Mouse (Mus musculus) embryonic facial prominence, embryonic 14.5 days (tissue): ENCODE results near the gene Lrrc74a. TPM values are rescaled to one million over a fixed set of nuclear protein-coding genes. Genes with fewer than 3 reads are reported as not detected.

Source experiments
- ATAC-seq: fragments of 200-750 bp; cut with Nextera tagmentation; 2 replicates; pipeline ENCODE4 v1.8.0; 2017; ENCODE audit warnings: low read depth, moderate number of reproducible peaks, moderate TSS enrichment
- DNase-seq: peaks from one replicate; pipeline ENCODE4 v3.0.0-alpha.2; 2015; ENCODE audit warnings: low spot score
- H3K27ac ChIP-seq: fragments of 300-500 bp; sonication (generic); replicated peaks from 2 replicates; pipeline ENCODE4 v1.5.1; 2014; ENCODE audit warnings: low read depth, mild to moderate bottlenecking, low read length, moderate library complexity
- H3K27me3 ChIP-seq: fragments of 300-500 bp; sonication (generic); replicated peaks from 2 replicates; pipeline ENCODE4 v1.6.1; 2014; ENCODE audit warnings: low read length; ENCODE audit not compliant: control insufficient read depth, insufficient read depth
- H3K36me3 ChIP-seq: fragments of 300-500 bp; sonication (generic); 2 replicates; pipeline ENCODE4 v1.6.1; 2014; ENCODE audit warnings: low read length, mixed read lengths; ENCODE audit not compliant: control insufficient read depth, insufficient read depth
- H3K4me1 ChIP-seq: fragments of 300-500 bp; sonication (generic); 2 replicates; pipeline ENCODE4 v1.6.1; 2014; ENCODE audit warnings: antibody characterized with exemption, low read length; ENCODE audit not compliant: control insufficient read depth, insufficient read depth
- H3K4me2 ChIP-seq: fragments of 300-500 bp; sonication (generic); 2 replicates; pipeline ENCODE4 v1.6.1; 2014; ENCODE audit warnings: low read depth, mild to moderate bottlenecking, low read length, moderate library complexity, mixed read lengths
- H3K4me3 ChIP-seq: fragments of 300-500 bp; sonication (generic); 2 replicates; pipeline ENCODE4 v1.5.1; 2014; ENCODE audit warnings: low read depth, mild to moderate bottlenecking, low read length
- H3K9ac ChIP-seq: fragments of 300-500 bp; sonication (generic); 2 replicates; pipeline ENCODE4 v1.6.1; 2014; ENCODE audit warnings: low read depth, mild to moderate bottlenecking, low read length, moderate library complexity, mixed read lengths
- H3K9me3 ChIP-seq: fragments of 300-500 bp; sonication (generic); 2 replicates; pipeline ENCODE4 v1.6.1; 2016; ENCODE audit warnings: low read length; ENCODE audit not compliant: control insufficient read depth
- WGBS: fragments of 180-500 bp; shearing (Covaris S2); extraction: QIAGEN DNeasy Blood & Tissue Kit; methylation state at CpG from one replicate; pipeline ENCODE4 v1.1.7; 2014; 5-methylcytosine and 5-hydroxymethylcytosine counted together
- polyA plus RNA-seq: library from polyadenylated mRNA; unstranded; fragments of >200 nt; fragmentation: Nextera tagmentation; extraction: Ambion mirVana; gene quantifications from 2 replicates; pipeline ENCODE4 v1.2.1, GENCODE M21; 2014

Lrrc74a gene
- polyA plus RNA-seq, 1 experiment from 2014 or later = not detected

GRCm38 (mm10) chr12:86770261-86770670, 36.1 kb downstream of the Lrrc74a start:
- Histone ChIP-seq H3K4me2 (no peak overlapping the region), H3K27me3 (no peaks in the 10 kb centered on the region), H3K9ac (peak overlapping the region; percentile 0; the same call in 1 of the 2 replicates), H3K9me3 (no peaks in the 10 kb centered on the region), H3K4me3 (no peak overlapping the region), H3K27ac (peak overlapping the region; percentile 79), H3K4me1 (peaks cover 24% of the 10 kb centered on the region), H3K36me3 (no peaks in the 10 kb centered on the region)
- DNase-seq (peak; percentile 83), ATAC-seq (peak; percentile 39)
- WGBS = 19% methylated on average over 4 of the region's 4 CpGs

- Histone ChIP-seq H3K27ac (peak overlapping the region; percentile 52), H3K4me3 (no peak overlapping the region), H3K4me1 (peaks cover 29% of the 10 kb centered on the region), H3K9ac (no peak overlapping the region), H3K9me3 (no peaks in the 10 kb centered on the region), H3K4me2 (no peak overlapping the region), H3K36me3 (no peaks in the 10 kb centered on the region), H3K27me3 (no peaks in the 10 kb centered on the region)
- 22% methylated on average over 3 of the region's 3 CpGs for WGBS
- no peak for ATAC-seq
- DNase-seq = no peak
Observed at GRCm38 (mm10) chr12:86770927-86771326, 36.8 kb downstream of the Lrrc74a start.

- Histone ChIP-seq H3K4me3 (no peak overlapping the region), H3K4me1 (peaks cover 31% of the 10 kb centered on the region), H3K27me3 (no peaks in the 10 kb centered on the region), H3K9me3 (no peaks in the 10 kb centered on the region), H3K4me2 (no peak overlapping the region), H3K27ac (no peak overlapping the region), H3K36me3 (no peaks in the 10 kb centered on the region), H3K9ac (no peak overlapping the region)
- peak; percentile 98 for DNase-seq
- 9% methylated on average over 12 of the region's 12 CpGs for WGBS
- ATAC-seq = peak; percentile 89
Observed at GRCm38 (mm10) chr12:86771823-86772427, 37.8 kb downstream of the Lrrc74a start.

- H3K4me2 ChIP-seq = no peak overlapping the region
- H3K27ac ChIP-seq = no peak overlapping the region
- no peak overlapping the region for H3K4me3 ChIP-seq
- H3K36me3 ChIP-seq = no peaks in the 10 kb centered on the region
- ATAC-seq = no peak
- no peak overlapping the region for H3K9ac ChIP-seq
- DNase-seq = no peak
- H3K9me3 ChIP-seq = no peaks in the 10 kb centered on the region
- H3K27me3 ChIP-seq = no peaks in the 10 kb centered on the region
- 10% methylated on average over 3 of the region's 3 CpGs for WGBS
- peaks cover 31% of the 10 kb centered on the region for H3K4me1 ChIP-seq
Observed at GRCm38 (mm10) chr12:86772551-86772950, 38.4 kb downstream of the Lrrc74a start.

- whole genome bisulfite sequencing = 52% methylated on average over 7 of the region's 7 CpGs
- peak overlapping the region; percentile 8; the same call in 1 of the 2 replicates for H3K9ac ChIP-seq
- no peaks in the 10 kb centered on the region for H3K36me3 ChIP-seq
- peak overlapping the region; percentile 75 for H3K27ac ChIP-seq
- no peak overlapping the region for H3K4me2 ChIP-seq
- H3K9me3 ChIP-seq = no peaks in the 10 kb centered on the region
- no peak overlapping the region for H3K4me3 ChIP-seq
- no peaks in the 10 kb centered on the region for H3K27me3 ChIP-seq
- DNase-seq (peak; percentile 83), ATAC-seq (peak; percentile 47)
- H3K4me1 ChIP-seq = peaks cover 17% of the 10 kb centered on the region
Observed at GRCm38 (mm10) chr12:86775561-86776280, 41.6 kb downstream of the Lrrc74a start.

GRCm38 (mm10) chr12:86776341-86776860, 42.2 kb downstream of the Lrrc74a start:
- H3K9ac ChIP-seq = no peak overlapping the region
- 80% methylated on average over 7 of the region's 7 CpGs for WGBS
- H3K36me3 ChIP-seq = no peaks in the 10 kb centered on the region
- H3K4me3 ChIP-seq = no peak overlapping the region
- H3K9me3 ChIP-seq = no peaks in the 10 kb centered on the region
- no peak for DNase-seq
- no peak overlapping the region for H3K4me2 ChIP-seq
- peak overlapping the region; percentile 75 for H3K27ac ChIP-seq
- no peak for ATAC-seq
- H3K27me3 ChIP-seq = no peaks in the 10 kb centered on the region
- H3K4me1 ChIP-seq = peaks cover 13% of the 10 kb centered on the region; the same call in 1 of the 2 replicates

GRCm38 (mm10) chr12:86778531-86778930, 44.4 kb downstream of the Lrrc74a start:
- H3K4me1 ChIP-seq = peaks cover 14% of the 10 kb centered on the region; the same call in 1 of the 2 replicates

GRCm38 (mm10) chr12:86779206-86779989, 45.2 kb downstream of the Lrrc74a start:
- Histone ChIP-seq H3K9ac (no peak overlapping the region), H3K27me3 (no peaks in the 10 kb centered on the region), H3K4me1 (peaks cover 14% of the 10 kb centered on the region; the same call in 1 of the 2 replicates), H3K4me2 (no peak overlapping the region), H3K36me3 (no peaks in the 10 kb centered on the region), H3K9me3 (no peaks in the 10 kb centered on the region), H3K27ac (no peak overlapping the region), H3K4me3 (no peak overlapping the region)
- DNase-seq (peak; percentile 50), ATAC-seq (peak; percentile 68)
- 48% methylated on average over 11 of the region's 11 CpGs for WGBS

More at GRCm38 (mm10) chr12:86778531-86778930, 44.4 kb downstream of the Lrrc74a start:
- Histone ChIP-seq H3K27ac (no peak overlapping the region), H3K9ac (no peak overlapping the region), H3K27me3 (no peaks in the 10 kb centered on the region), H3K9me3 (no peaks in the 10 kb centered on the region), H3K36me3 (no peaks in the 10 kb centered on the region), H3K4me3 (no peak overlapping the region), H3K4me2 (no peak overlapping the region)
- DNase-seq (no peak), ATAC-seq (no peak)
- WGBS = 92% methylated on average over 4 of the region's 4 CpGs
